Mouse (Mus musculus): ENCODE data around the gene Dars2. TPM values are rescaled to one million over a fixed set of nuclear protein-coding genes. Genes with fewer than 3 reads are reported as not detected.

Gene Dars2
- 35.7 and 38.1 TPM in 2 replicates for polyA plus RNA-seq (2015; fragmentation: Nextera tagmentation; extraction: Ambion mirVana)

DNA sequence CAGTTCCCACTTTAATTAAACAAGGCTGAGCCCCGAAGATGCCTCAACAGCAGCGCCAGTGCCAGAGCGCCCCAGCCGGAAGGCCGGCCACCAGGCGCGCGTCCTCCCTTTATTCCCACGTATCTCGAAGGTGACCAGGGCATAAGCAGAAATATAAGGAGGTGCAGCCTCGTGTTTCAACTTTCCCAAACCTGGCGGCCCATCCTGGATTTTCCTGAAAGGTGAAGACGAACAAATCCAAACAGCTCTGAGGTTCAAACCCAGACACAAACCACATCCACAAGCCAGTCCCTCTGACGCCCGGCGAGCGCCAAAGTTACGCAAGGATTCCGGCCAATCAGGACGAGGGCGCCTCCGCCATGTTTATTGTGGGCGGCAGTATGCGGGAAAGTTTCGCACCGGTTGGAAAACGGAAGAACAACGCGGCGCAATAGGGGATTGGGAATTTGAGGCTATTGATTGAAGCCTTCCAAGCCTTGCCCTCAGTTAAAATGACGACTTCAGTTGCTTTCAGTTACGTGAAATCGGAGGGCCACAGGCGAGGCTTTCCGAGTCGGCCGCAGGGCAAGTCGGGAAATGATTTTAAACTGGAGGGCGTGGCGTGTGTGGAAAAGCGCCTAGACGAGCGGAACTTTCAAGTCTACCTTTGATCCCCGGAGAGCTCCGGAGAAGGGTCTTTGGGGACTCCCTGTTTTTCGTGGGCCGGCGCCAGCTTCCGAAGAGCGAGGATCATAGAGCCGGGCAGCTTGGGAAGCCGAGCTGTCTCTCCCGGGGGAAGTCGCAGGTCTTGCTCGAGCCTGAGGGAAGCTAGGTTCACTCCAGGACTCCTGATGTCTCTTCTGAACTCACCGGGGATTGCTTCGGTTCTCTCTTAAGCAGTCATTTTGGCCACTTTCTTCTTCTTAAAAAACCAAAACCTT is at the start of gene Dars2, which contains the start of gene Cenpl:
Dars2 (minus strand) TSS at position 307 of the 920 bp plus-strand sequence.
Cenpl (plus strand) TSS at position 362 of the 920 bp plus-strand sequence.
- H3K27me3 ChIP-seq: no peaks in the 10 kb centered on the region
- peaks cover 33% of the 10 kb centered on the region for H3K4me1 ChIP-seq
- ATAC-seq (replicated peaks; ENCODE audit: low FRiP score): peak; percentile 98
- H3K9me3 ChIP-seq (replicated peaks): no peaks in the 10 kb centered on the region
- peak within 1 kb of the TSS; percentile 80 for H3K27ac ChIP-seq
- peaks cover 10% of the 10 kb centered on the region for H3K36me3 ChIP-seq
- H3K4me3 ChIP-seq (replicated peaks): peak within 1 kb of the TSS; percentile 84
- H3K9ac ChIP-seq: peak within 1 kb of the TSS; percentile 78
- WGBS: under 1% methylated on average over 57 of the region's 57 CpGs
- H3K4me2 ChIP-seq: peak within 1 kb of the TSS; percentile 80

GRCm38 (mm10) chr1:161114591-161114990 is 44.1 kb upstream of the Dars2 start:
- Histone ChIP-seq H3K9ac (no peak overlapping the region), H3K9me3 (replicated peaks) (no peaks in the 10 kb centered on the region), H3K4me1 (peaks cover 7% of the 10 kb centered on the region; the same call in 1 of the 2 replicates), H3K36me3 (peaks cover 2% of the 10 kb centered on the region), H3K4me2 (no peak overlapping the region), H3K4me3 (replicated peaks) (no peak overlapping the region), H3K27me3 (no peaks in the 10 kb centered on the region), H3K27ac (peak overlapping the region; percentile 7; the same call in 1 of the 2 replicates)
- ATAC-seq (replicated peaks; ENCODE audit: low FRiP score): no peak

- WGBS: 85% methylated on average over 8 of the region's 8 CpGs
- ATAC-seq (replicated peaks; ENCODE audit: low FRiP score): no peak
- Histone ChIP-seq H3K27me3 (no peaks in the 10 kb centered on the region), H3K36me3 (peaks cover 37% of the 10 kb centered on the region), H3K4me2 (no peak overlapping the region), H3K9me3 (replicated peaks) (no peaks in the 10 kb centered on the region), H3K9ac (no peak overlapping the region), H3K27ac (no peak overlapping the region), H3K4me1 (no peaks in the 10 kb centered on the region), H3K4me3 (replicated peaks) (no peak overlapping the region)
These were observed 38.8 kb upstream of the Dars2 start for GRCm38 (mm10) chr1:161109216-161109615.

- Histone ChIP-seq H3K9me3 (replicated peaks) (no peaks in the 10 kb centered on the region), H3K4me2 (no peak overlapping the region), H3K27me3 (no peaks in the 10 kb centered on the region), H3K4me3 (replicated peaks) (no peak overlapping the region), H3K4me1 (no peaks in the 10 kb centered on the region), H3K27ac (no peak overlapping the region), H3K9ac (no peak overlapping the region), H3K36me3 (peaks cover 61% of the 10 kb centered on the region)
- ATAC-seq (replicated peaks; ENCODE audit: low FRiP score): no peak
- 62% methylated on average over 1 of the region's 1 CpGs for WGBS
These were observed 33.4 kb upstream of the Dars2 start for GRCm38 (mm10) chr1:161103842-161104241.

DNA sequence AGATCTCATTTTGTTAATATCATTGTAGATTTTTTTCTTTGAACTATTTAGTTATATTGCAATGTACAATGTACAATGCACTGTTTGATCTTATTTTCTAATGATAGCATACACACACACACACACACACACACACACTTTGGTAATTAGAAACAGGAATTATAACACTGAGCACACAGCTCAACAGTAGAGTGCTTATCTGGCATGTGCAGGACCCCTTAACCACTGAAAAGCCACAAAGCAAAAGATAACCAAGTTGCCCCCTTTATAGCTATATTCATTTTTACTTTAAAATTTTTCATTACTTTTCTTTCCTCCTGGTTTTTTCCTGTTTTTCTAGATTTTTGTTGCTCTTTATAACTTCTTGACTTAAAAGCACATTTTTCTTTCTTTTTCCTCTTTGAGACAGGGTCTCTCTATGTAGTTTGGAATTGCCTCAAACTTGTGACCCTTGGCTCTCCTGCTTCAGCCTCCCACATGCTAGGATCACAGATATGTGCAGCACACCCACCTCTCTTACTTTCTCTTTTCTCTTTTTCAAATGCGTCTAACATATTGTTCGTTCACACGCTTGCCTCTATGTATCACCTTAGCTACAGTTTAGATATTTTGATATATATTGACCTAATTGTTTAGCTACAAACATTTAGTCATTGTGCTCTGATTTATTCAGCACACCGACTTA is 29.4 kb upstream of the Dars2 start:
- no peaks in the 10 kb centered on the region for H3K4me1 ChIP-seq
- no peak overlapping the region for H3K27ac ChIP-seq
- H3K9me3 ChIP-seq (replicated peaks): no peaks in the 10 kb centered on the region
- no peak overlapping the region for H3K9ac ChIP-seq
- no peak overlapping the region for H3K4me2 ChIP-seq
- H3K36me3 ChIP-seq: peaks cover 71% of the 10 kb centered on the region
- WGBS: 96% methylated on average over 4 of the region's 4 CpGs
- no peak for ATAC-seq (replicated peaks; ENCODE audit: low FRiP score)
- H3K4me3 ChIP-seq (replicated peaks): no peak overlapping the region
- H3K27me3 ChIP-seq: no peaks in the 10 kb centered on the region

GRCm38 (mm10) chr1:161077243-161077642 is 6.8 kb upstream of the Dars2 start:
- Histone ChIP-seq H3K27ac (no peak overlapping the region), H3K9me3 (replicated peaks) (no peaks in the 10 kb centered on the region), H3K27me3 (no peaks in the 10 kb centered on the region), H3K4me2 (no peak overlapping the region), H3K36me3 (peaks cover 61% of the 10 kb centered on the region), H3K4me3 (replicated peaks) (no peak overlapping the region), H3K9ac (no peak overlapping the region), H3K4me1 (peaks cover 18% of the 10 kb centered on the region)
- 92% methylated on average over 3 of the region's 3 CpGs for WGBS
- no peak for ATAC-seq (replicated peaks; ENCODE audit: low FRiP score)

- H3K36me3 ChIP-seq: peaks cover 54% of the 10 kb centered on the region
- no peak overlapping the region for H3K4me3 ChIP-seq (replicated peaks)
- H3K9ac ChIP-seq: no peak overlapping the region
- WGBS: 79% methylated on average over 6 of the region's 6 CpGs
- H3K27me3 ChIP-seq: no peaks in the 10 kb centered on the region
- no peaks in the 10 kb centered on the region for H3K9me3 ChIP-seq (replicated peaks)
- H3K4me1 ChIP-seq: peaks cover 25% of the 10 kb centered on the region
- no peak overlapping the region for H3K4me2 ChIP-seq
- ATAC-seq (replicated peaks; ENCODE audit: low FRiP score): no peak
- no peak overlapping the region for H3K27ac ChIP-seq
These were observed 5.8 kb upstream of the Dars2 start for GRCm38 (mm10) chr1:161076238-161076637.

DNA sequence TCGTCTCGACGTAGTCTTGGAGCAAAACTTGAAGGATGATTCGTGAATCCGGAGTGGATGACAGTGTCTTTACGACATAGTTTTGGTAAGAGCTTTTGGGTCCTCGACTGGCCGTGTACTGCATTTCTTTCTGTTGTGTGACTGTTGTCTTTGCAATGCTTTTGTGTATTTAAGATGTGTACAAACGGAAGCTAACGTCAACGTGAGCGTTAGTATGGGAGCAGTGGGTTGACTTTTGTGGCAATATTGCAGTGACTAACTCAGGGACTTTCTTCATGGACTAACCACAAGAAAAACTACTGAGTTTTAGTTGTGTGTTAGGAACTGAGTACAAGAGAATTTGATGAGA is 788 bp upstream of the Dars2 start:
- H3K4me2 ChIP-seq: peak overlapping the region; percentile 80
- WGBS: 0% methylated on average over 12 of the region's 12 CpGs
- peaks cover 16% of the 10 kb centered on the region for H3K36me3 ChIP-seq
- H3K9ac ChIP-seq: peak overlapping the region; percentile 78
- H3K4me3 ChIP-seq (replicated peaks): peak overlapping the region; percentile 84
- no peak for ATAC-seq (replicated peaks; ENCODE audit: low FRiP score)
- H3K4me1 ChIP-seq: peaks cover 33% of the 10 kb centered on the region
- peak overlapping the region; percentile 80 for H3K27ac ChIP-seq
- no peaks in the 10 kb centered on the region for H3K27me3 ChIP-seq
- no peaks in the 10 kb centered on the region for H3K9me3 ChIP-seq (replicated peaks)

DNA sequence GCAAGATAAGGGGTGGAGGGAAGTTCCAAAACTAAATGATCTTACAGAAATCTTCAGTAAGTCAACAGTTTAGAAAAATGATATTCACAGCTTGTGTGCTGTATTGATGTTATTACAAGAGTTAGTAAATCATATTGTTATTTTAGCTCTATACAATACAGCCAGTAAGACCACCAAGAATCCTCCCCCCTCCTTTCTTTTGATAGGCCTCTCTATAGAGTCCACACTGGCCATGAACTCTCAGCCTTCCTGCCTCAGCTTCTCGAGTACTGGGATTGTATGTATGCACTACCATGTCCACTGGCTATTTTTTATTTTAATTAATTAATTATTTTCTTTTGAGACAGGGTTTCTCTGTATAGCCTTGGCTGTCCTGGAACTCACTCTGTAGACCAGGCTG is 7.1 kb downstream of the Dars2 start:
- Histone ChIP-seq H3K36me3 (peaks cover 26% of the 10 kb centered on the region), H3K9me3 (replicated peaks) (no peaks in the 10 kb centered on the region), H3K27ac (no peak overlapping the region), H3K27me3 (no peaks in the 10 kb centered on the region), H3K4me1 (no peaks in the 10 kb centered on the region), H3K4me3 (replicated peaks) (no peak overlapping the region), H3K4me2 (no peak overlapping the region), H3K9ac (no peak overlapping the region)
- no peak for ATAC-seq (replicated peaks; ENCODE audit: low FRiP score)
- WGBS: 78% methylated on average over 1 of the region's 1 CpGs

GRCm38 (mm10) chr1:161057164-161057563 is 13.3 kb downstream of the Dars2 start:
- Histone ChIP-seq H3K27me3 (no peaks in the 10 kb centered on the region), H3K36me3 (peaks cover 48% of the 10 kb centered on the region), H3K27ac (no peak overlapping the region), H3K9ac (no peak overlapping the region), H3K4me3 (replicated peaks) (no peak overlapping the region), H3K4me2 (no peak overlapping the region), H3K9me3 (replicated peaks) (no peaks in the 10 kb centered on the region), H3K4me1 (no peaks in the 10 kb centered on the region)
- 95% methylated on average over 1 of the region's 1 CpGs for WGBS
- no peak for ATAC-seq (replicated peaks; ENCODE audit: low FRiP score)

- Histone ChIP-seq H3K4me1 (no peaks in the 10 kb centered on the region), H3K9ac (no peak overlapping the region), H3K9me3 (replicated peaks) (no peaks in the 10 kb centered on the region), H3K27me3 (no peaks in the 10 kb centered on the region), H3K4me2 (no peak overlapping the region), H3K27ac (no peak overlapping the region), H3K4me3 (replicated peaks) (no peak overlapping the region), H3K36me3 (peaks cover 62% of the 10 kb centered on the region)
- no peak for ATAC-seq (replicated peaks; ENCODE audit: low FRiP score)
- 80% methylated on average over 3 of the region's 3 CpGs for WGBS
These were observed 23.5 kb downstream of the Dars2 start for GRCm38 (mm10) chr1:161046972-161047371.

GRCm38 (mm10) chr1:161041261-161042020 is 29.0 kb downstream of the Dars2 start:
- Histone ChIP-seq H3K9ac (no peak overlapping the region), H3K27ac (no peak overlapping the region), H3K36me3 (peaks cover 56% of the 10 kb centered on the region), H3K4me2 (no peak overlapping the region), H3K9me3 (replicated peaks) (no peaks in the 10 kb centered on the region), H3K4me1 (peaks cover 10% of the 10 kb centered on the region), H3K27me3 (no peaks in the 10 kb centered on the region), H3K4me3 (replicated peaks) (no peak overlapping the region)
- ATAC-seq (replicated peaks; ENCODE audit: low FRiP score): no peak
- WGBS: 88% methylated on average over 7 of the region's 7 CpGs
